Mouse (Mus musculus) adipocyte (in vitro differentiated cells): Measurements from ENCODE around the gene Thumpd1.
"Not testable (repeated sequence)": the region's sequence is repeated elsewhere in the genome, so short reads cannot be mapped to it uniquely, and the experiment has no call there.

Experiments
- DNase-seq: peaks from one replicate; pipeline ENCODE4 v3.0.0-alpha.2; 2016; ENCODE audit warnings: low spot score

Thumpd1 gene

DNA sequence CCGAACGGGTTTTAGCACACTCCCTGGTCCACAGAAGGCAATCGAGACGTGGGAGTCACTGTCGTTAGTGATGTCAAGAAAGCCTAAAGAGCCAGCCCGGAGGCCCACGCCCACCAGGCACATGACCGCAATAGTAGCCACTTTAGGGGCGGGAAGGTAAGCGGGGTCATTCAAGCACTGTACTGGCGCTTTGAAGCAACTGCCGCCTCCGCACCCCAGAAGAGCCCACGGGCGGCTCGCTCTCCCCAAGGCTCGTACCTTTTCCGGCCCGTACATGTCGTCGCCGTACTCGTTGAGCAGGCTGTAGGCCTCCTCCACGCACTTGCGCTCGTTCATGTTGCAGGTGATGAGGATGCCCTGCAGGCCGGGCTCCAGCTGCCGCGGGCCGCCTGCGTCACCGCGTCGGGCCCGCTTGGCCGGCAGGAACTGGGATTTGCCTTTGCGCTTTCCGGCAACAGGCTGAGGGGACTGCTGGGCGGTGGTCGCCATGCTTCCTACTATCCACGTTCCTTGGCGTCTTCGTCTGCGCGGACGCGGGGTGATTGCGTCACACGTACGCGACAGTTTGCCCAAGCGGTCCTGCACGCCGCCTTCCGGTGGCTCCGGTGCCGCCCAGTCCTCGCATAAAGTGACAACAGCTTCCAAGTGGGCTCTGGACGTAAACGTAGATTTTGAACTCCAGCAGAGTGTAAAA, at the start of gene Thumpd1:
Gene Thumpd1 (minus strand): TSS at position 546 of the 694 bp plus-strand sequence.
- peak; percentile 83 for DNase-seq

DNA sequence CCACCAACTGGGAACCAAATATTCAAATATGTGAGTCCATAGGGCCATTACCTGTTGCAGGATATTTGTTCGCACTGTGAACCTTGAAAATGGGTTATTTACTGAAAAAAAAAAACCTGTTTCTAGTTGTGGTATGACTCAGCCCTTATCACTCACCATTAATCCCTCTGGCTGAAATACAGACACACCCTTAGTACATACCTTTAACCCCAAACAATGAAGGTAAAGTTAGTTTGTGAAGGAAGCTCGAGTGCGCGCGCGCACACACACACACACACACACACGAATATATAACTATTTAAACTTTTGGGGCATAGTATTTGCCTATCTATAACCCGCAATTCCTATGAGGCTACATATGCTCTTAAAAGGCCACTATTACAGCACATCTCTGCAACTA, 49.3 kb upstream of the Thumpd1 start:
- no peak for DNase-seq

DNA sequence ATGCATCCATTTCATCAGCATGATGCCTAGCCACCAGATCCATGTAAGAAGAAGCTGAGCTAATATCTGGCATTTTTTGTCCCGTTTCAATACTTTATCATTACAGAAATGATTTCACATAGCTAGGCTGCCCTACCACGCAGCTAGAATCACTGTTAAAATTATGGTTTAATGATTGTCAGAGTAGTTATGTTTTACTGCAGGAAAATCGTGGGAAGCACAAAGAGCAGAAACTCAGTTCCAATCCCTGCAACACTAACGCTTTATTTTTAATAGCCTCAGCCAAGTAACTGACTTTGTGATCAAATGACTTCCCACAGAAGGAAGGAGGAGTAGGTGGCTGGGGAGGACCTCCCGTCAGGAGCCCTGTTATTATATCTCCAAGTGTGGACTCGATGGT, 46.4 kb upstream of the Thumpd1 start:
- DNase-seq = no peak

DNA sequence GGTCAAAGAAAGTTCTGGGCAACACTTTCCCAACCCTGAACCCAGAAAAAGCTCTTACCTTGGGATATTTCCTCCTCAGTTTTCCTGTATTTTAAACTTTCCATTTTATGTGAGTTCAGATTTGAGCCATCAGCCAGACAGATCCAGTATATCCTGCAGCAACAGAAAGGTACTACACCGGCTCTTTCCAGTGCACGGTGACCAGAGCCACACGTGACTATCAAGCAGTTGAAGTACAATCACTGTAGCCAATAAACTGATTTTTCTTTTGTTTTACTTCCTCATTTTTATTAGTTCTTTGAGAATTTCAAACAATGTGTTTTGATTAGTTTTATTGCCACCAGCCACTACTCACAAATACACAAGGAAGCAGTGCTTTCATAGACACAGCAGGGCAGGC, 43.8 kb upstream of the Thumpd1 start:
- no peak for DNase-seq

DNA sequence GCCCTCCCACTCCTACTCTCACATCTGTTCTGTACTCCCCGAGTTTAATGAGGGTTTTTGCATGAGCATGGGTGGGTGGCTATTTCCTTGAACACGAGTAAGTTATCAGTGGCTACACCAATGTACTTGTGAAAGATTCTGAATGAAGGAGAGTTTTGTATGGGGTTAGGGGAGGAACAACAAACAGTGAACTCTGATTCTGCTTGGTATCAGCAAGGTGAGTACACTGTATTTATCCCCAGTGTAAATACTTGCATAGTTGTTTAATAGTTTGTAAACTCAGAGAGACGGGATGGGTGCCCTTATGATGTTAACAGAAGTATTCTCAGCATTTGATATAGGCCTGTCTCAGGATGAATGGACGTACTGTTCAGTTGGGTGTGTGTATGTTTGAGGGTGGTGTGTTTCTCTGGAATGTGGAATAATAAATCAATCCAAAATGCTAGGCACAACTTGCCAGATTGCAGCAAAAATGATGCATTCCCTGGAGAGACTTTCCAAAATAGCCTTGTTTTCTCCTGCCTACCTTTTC, 41.6 kb upstream of the Thumpd1 start:
- no peak for DNase-seq

DNA sequence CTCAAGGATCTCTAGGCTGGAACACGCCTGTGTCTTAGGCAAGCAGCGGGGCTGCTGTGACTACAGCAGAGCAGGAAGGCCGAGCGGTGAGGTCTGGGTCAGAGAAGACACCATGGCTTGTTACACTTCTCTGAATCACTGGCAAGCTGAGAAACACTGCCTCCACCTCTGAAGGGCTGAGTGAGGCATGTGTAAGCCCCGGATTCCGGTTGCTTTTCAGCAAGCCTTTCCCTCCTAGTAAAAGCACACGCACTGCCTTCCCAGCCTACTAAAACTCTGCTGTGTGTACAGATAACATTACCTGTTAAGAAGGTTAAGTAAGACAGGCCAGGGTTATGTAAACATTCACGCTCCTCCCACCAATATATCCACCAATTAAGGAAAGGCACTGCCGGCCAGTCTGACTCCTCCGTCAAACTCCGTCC, 39.9 kb upstream of the Thumpd1 start, which contains the start of gene Acsm3:
Gene Acsm3 (plus strand): TSS at position 397 of the 425 bp plus-strand sequence.
- no peak for DNase-seq

DNA sequence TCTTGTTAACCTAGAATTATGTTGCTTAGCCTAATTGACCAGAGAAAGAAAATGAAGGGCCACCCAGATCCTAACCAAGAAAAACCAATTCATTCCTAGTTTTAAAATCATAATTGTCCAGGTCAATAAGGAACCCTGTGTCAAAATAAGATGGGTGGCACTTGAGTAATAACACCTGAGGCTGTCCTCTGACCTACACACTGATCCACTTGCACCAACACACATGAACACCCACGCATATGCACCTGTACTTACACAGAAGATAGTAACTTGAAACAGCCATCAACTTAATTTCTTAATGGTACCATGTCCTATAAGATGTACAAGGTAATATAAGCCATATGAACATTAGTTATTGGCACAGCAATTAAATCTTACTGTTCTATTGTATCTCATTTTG, 33.1 kb upstream of the Thumpd1 start:
- DNase-seq = no peak

DNA sequence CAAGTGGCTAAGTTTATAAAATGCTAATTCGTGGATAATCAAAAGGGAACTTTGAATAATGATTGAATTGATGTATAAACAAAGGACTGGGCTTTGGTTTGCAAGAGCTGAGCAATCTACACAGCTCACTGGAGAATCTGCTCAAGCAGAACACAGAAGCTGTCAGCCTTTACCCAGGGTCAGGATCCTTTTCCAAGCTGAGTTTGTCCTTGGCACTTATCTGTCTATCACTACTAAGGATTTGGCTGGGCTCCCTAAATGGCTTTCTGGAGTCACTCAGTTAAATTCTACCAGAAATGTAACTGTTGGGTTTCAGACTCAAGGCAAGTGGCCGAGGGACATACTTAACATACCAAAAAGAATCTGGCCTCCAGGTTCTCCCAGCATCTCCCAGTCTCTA, 29.3 kb upstream of the Thumpd1 start:
- DNase-seq = peak; percentile 46

DNA sequence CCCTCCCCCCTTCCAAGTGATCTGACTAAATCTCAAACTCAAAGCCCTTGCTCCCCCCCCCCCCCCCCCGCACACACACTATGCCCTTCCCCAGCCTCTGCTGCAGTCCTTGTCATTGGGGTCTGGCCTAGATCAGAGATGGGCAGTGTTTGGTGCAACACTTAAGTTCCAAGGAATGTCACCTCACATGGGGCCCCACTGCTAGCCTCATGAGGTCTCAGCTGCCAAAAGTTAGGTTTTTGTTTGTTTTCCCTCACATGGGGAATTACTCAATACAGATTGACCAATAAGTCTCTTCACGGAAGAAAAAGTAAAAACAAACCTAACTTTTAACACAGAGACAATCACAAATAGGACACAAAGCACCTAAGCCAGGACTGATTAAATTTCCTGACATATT, 28.2 kb upstream of the Thumpd1 start:
- peak; percentile 79 for DNase-seq

DNA sequence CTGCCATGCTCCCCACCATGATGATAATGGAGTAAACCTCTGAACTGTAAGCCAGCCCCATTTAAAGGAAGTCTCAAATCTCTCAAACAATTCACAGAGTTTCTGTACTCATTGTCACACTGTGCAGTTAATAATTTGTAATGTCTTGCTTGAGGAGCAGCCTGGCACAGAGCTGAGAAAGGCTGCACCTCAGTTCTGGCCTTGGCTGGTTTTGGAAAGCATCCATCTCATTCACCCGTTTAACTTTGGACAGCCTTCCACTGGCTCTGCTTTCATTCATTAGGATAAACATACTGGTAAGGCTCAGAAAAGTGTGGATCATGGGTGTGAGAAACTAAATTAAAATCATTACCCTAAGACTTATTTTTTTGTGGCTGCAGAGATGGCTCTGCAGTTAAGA, 25.3 kb upstream of the Thumpd1 start:
- peak; percentile 89 for DNase-seq

DNA sequence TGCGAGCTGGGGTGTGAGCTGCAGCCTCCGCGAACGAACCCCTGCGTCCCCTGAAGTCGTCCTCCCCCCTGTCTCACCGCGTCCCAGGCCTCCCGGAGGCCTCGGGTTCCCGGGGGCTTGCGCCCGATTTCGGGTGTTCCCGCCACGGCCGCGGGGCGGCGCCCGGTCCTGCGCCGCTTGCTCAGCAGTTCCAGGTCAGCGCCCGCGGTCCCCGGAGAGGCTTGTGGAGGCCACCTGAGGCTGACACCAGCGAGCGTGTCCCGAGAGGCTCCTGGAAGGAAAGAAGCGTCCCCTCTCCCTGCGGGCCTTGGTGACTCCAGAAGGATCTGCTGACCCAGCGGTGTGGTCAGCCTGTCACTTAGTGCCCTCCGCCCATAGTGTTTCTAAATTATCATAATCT, 23.7 kb upstream of the Thumpd1 start:
- no peak for DNase-seq

DNA sequence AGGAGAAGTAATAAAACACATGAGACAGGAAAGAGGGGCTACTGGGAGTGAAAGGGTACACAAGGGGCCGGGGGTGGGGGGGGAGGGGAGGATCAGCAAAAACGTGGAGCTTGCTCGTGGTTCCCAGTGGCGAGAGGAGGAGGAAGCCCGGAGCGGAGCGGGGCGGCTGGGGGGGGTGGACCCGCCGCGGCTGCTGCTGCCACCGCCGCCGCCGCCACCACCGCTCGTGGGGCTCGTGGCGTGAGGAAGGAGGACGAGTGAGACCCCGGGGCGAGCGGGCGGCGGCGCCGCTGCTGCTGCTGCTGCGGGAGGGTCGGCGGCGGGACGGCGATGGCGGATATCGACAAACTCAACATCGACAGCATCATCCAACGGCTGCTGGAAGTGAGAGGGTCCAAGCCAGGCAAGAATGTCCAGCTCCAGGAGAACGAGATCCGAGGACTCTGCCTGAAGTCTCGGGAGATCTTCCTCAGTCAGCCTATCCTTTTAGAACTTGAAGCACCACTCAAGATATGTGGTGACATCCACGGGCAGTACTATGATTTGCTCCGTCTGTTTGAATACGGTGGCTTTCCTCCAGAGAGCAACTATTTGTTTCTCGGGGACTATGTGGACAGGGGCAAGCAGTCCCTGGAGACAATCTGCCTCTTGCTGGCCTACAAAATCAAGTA, 19.3 kb upstream of the Thumpd1 start:
- DNase-seq = not testable (repeated sequence)

DNA sequence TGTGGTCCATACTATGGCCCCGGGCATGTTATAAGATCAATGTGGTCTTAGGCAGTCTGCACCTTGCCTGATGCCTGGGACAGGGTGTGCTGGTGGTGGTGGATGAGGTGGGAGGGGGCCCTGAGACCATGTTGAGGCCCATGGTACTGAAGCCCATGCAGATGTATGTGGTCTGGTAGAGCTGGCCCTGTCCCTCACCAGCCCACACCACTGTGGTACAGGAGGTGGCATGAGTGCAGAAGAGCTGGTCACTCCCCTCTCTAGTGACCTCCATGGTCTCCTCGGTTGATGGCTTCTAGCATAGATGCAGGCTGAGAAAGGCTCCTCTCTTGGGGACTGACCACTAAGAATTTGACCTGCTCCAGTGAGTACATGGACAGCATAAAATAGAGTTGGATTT, 18.3 kb upstream of the Thumpd1 start:
- no peak for DNase-seq

DNA sequence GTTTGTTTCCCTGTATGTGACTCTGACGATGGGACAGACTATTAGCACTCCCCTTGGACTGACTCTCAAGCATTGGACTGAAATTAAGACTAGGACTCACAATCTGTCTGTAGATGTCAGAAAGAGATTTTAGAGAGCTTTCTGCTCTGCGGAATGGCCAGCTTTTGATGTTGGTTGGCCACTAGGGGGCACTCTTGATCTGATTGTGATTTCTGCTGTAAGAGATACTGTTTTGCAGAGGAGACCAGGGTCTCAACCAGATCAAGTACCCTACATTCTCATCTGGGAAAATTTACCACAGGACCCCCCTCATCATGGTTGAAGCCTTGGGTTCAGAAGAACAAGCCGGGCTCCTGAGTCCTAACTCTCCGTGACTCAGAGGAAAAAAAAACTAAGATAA, 10.7 kb upstream of the Thumpd1 start:
- DNase-seq = peak; percentile 51

DNA sequence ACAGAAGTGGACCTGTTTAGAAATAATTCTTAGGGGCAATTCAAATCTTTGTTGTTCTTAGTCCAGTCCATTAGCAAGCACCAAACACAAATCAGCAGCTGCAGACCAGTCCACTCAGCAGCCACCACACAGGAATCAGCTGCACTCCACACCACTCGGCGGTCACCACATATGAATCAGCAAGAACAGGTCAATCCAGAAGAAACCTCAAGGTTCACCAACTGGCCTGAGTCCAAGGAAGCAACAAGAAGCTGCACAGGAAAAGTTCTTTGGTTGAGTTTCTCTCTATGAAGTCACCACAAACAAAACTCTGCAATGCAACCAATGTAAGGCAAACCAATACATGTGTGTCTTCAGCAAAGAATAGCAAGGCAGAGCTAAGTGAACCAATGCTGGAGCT, 7.0 kb upstream of the Thumpd1 start:
- DNase-seq = no peak

DNA sequence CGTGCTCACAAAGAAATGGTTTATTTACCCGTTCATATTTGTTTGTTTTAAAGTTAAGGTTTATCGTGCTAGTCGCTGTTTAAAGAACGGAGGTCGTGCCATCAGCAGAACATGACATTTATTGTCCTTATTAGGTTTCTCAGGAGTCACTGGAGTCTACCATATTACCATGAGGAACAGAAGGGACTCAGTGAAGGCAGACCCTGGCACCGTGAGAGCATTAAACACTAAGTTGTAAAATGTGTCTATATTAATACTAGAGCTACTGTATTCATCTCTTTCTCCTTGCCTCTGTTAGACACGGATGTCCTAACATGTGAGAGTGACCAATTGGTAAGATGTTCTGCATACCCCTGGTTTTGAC, 331 bp upstream of the Thumpd1 start:
- no peak for DNase-seq

DNA sequence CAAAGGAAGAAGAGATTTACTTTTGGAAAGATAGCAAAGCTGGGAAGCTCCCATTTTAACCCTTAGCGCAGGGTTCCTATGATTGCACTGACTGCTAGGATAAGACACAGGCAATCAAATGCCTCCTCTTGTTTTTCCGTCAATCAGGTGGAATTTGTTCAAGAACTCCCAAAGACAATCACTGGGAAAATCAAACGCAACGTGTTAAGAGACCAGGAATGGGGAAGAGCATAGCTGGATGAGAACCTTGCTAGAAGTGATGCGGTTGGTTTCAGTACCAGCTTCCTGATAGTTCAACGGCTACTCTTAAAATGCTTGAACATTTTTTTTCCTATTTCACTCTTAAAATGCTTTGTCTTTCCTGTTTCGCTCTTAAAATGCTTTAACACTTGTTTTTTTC, 6.5 kb downstream of the Thumpd1 start:
- DNase-seq = no peak

DNA sequence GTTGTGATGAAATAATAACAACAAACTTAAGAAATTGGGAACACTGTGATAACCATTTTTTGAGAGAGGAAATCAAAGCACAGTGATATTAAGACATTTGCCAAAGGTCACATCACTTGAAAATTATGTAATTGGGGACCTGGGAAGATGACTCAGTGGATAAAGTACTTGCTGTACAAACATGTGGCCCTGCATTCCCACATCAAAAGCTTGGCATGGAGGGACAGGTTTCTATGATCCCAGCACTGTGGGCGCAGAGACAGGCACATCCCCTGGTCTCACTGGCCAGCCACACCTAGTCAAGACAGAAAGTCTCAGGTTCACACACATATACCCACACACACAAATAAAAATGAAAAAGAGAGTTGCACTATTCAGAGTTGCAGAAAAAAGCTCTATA, 25.7 kb downstream of the Thumpd1 start:
- no peak for DNase-seq

DNA sequence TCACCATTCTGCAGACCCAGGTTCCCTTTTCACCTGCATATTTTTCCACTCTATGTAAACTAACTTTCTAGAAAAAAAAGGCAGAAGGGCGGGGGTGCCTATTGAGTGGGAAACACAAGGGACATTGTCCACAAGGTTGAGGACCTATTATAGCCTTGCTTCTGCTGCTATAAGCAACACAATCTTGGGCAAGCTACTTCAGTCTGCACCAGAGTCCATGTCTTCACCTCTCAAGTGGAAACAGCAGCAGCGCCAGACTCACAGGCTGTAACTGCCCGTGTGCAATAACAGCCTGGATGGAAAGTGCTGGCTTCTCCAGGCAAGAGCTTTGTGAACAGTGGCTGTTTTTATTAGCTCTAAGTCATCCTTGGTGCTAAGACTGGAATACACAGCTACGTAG, 28.3 kb downstream of the Thumpd1 start:
- DNase-seq = no peak

DNA sequence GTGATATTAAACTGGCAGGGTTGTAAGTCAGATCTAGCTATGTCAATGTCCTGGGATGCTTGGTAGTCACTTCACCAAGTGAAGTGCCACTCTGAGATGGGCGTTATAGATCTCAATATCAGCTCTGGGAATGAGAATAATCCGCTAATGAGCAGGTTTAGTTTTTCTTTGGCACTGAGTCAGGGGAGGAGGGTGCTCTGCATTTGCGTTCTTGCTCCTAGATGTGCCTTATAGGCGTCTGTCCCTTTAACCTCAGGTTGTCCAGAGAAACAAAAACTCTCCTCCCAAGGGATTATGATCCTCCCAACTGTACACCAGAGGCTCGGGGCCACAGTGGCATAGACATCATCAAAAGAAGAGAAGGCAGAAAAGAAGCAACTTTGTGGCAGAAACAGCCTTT, 30.9 kb downstream of the Thumpd1 start, which contains the start of gene Acsm4:
Gene Acsm4 (plus strand): TSS at position 301 of the 400 bp plus-strand sequence.
- DNase-seq = no peak

DNA sequence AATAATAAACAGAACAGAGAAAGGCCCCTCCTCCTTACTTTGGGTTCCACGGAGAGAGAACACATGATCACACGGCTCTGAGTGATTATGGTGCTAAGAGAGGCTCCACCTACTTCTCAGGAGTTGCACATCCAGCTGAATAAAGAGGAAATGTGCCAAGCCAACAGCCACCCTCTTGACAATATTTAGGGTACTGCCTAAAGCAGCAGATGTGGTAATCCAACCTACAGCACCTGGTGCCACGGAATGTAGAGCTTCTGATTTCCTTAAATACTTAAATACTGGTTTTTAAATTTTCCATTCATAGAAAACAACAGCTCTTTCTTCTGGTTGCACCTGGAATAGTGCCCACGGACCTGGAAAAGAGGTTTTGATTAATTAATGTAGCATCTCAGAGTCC, 37.9 kb downstream of the Thumpd1 start:
- no peak for DNase-seq

DNA sequence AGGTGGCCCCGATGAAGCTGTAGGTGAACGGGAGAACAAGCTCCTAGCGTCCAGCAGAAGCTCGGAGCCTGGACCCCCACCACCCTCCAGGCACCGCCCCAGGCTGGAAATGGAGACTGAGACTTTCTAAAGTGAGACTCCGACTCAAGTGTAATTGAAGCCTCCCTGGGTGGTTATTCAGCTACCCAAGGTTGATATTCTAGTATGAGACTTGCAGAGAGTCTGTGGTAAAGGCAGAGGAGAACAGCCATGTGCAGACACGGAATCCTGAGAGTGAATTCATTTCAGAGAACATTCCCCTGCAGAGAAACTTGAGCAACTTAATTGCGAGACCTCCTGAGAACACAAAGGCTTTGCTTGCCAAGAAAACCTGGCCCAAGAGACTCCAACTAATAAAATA, 40.5 kb downstream of the Thumpd1 start:
- no peak for DNase-seq

DNA sequence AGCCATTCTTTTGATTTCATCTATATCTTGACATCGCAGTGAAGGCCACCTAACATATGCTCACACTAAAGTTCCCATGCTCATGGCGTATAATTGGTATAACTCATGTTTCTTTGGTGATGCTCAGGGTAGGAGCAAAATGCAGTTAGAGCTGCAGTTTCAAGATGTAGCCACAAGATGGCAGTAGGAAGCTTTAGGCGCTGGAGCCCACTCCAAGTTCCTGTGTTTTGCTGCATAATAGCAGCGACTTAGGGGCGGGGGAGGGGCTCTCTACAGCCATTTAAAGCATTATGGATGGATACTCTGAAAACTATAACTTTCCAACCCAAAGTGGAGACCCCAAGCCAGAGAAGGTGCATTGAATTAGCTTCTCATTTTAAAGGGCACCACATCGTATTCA, 47.1 kb downstream of the Thumpd1 start:
- peak; percentile 70 for DNase-seq

DNA sequence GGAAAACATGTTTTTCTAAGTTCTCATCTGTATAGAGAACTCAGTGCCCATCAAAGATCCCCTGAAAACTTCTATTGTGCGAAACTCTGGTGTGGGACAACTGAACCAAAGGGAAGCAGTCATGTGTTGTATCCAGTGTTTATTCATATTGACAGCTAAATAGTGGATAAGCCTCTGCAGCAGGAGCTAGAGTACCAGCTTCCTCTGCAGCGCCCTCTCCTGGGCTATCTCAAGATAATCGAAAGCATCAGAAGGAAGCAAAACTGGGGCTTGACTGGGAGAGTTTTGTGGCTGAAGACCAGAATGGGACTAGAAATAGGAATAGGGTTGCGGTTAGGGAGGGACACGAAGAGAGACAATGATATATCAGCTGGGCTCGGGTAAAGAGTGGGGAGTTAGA, 49.7 kb downstream of the Thumpd1 start:
- DNase-seq = peak; percentile 27
